Mouse (Mus musculus) midbrain, embryonic 10.5 days (tissue): Measurements from ENCODE around the gene Pacrg. TPM values are rescaled to one million over a fixed set of nuclear protein-coding genes. Genes with fewer than 3 reads are reported as not detected.

ENCODE experiments used
- DNase-seq: peaks from one replicate; pipeline ENCODE4 v3.0.0-alpha.2; 2017; ENCODE audit warnings: low spot score
- H3K27ac ChIP-seq: fragments of 300-500 bp; sonication (generic); replicated peaks from 2 replicates; pipeline ENCODE4 v1.5.1; 2016; ENCODE audit warnings: mild to moderate bottlenecking
- H3K27me3 ChIP-seq: fragments of 300-500 bp; sonication (generic); 2 replicates; pipeline ENCODE4 v1.6.1; 2016; ENCODE audit warnings: low read depth, mild to moderate bottlenecking; ENCODE audit not compliant: poor library complexity, severe bottlenecking
- H3K36me3 ChIP-seq: fragments of 300-500 bp; sonication (generic); 2 replicates; pipeline ENCODE4 v1.6.1; 2016; ENCODE audit warnings: mild to moderate bottlenecking, moderate library complexity
- H3K4me1 ChIP-seq: fragments of 300-500 bp; sonication (generic); 2 replicates; pipeline ENCODE4 v1.6.1; 2016
- H3K4me3 ChIP-seq: fragments of 300-500 bp; sonication (generic); 2 replicates; pipeline ENCODE4 v1.5.1; 2016; ENCODE audit warnings: mild to moderate bottlenecking, moderate library complexity
- H3K9me3 ChIP-seq: fragments of 300-500 bp; sonication (generic); replicated peaks from 2 replicates; pipeline ENCODE4 v1.6.1; 2016; ENCODE audit warnings: mild to moderate bottlenecking
- WGBS: fragments of 180-500 bp; shearing (Covaris S2); methylation state at CpG from one replicate; pipeline ENCODE4 v1.1.7; 2016; 5-methylcytosine and 5-hydroxymethylcytosine counted together
- polyA plus RNA-seq: library from polyadenylated mRNA; unstranded; fragments of >200 nt; fragmentation: Nextera tagmentation; extraction: Ambion mirVana; gene quantifications from 2 replicates; pipeline ENCODE4 v1.2.1, GENCODE M21; 2016

Gene Pacrg
- polyA plus RNA-seq, 1 experiment from 2014 or later, result 2.7 TPM

DNA sequence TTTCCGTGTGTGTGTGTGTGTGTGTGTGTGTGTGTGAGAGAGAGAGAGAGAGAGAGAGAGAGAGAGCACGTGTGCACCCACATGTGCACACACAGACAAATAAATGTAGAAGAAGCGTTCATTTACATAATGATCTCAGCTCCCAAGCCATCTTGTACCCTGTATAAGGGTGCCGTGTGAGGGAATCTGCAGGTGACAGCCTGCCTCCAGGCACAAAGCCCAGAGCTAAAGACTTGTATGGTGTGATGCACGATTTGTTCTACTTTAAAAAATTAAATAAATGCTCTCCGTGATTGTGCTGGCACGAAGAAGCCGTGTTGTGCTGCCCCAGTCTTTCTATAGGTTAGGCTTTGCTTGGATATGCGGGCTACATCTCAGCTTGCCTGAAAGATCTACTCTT lies 426.2 kb downstream of the Pacrg start:
- no peak for DNase-seq
- H3K9me3 ChIP-seq, result no peaks in the 10 kb centered on the region
- H3K27me3 ChIP-seq, result no peaks in the 10 kb centered on the region
- WGBS, result 93% methylated on average over 9 of the region's 9 CpGs
- no peak overlapping the region for H3K4me3 ChIP-seq
- peaks cover 14% of the 10 kb centered on the region for H3K4me1 ChIP-seq
- no peak overlapping the region for H3K27ac ChIP-seq
- H3K36me3 ChIP-seq, result no peaks in the 10 kb centered on the region

DNA sequence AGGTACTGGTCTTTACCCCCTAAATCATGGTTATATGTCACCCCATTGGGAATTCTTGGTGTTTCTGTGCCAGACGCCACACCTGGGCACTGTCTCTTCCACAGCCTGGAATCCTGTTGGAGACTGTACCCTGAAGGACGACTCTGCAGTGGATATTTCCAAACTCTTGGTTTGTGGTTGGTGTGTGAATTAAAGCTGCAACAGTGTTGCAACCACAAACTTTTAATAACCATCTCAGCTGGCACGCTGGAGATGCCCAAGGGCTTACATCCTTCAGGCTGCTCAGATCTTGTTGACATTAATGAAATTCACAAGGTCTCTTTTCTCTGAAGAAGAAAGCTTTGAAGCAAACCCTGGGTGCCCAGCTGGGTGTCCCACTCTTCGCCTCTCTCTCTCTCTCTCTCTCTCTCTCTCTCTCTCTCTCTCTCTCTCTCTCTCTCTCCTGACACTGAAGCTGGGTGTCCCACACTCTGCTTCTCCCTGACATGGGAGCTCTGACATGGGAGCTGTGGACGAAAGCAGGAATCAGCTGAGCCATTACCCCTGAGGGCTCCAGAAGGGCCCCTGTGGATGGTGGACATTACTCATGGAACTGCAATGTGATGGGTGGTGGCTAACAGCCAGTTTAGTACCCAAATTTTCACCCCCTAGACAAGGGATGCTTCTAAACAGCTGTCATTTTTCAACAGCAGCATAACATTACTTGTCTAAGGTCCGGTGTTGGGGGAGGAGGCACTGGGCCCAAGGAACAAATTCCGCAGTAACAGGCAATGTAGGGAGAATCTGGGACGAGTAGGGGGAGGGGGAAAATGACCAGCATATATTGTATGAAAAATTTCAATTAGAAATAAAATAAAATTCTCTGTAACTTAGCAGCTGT lies 429.3 kb downstream of the Pacrg start:
- Histone ChIP-seq H3K27ac (no peak overlapping the region), H3K4me3 (no peak overlapping the region), H3K4me1 (peaks cover 35% of the 10 kb centered on the region), H3K9me3 (no peaks in the 10 kb centered on the region), H3K36me3 (no peaks in the 10 kb centered on the region), H3K27me3 (no peaks in the 10 kb centered on the region)
- no peak for DNase-seq
- WGBS, result 78% methylated on average over 8 of the region's 8 CpGs

- DNase-seq, result no peak
- no peaks in the 10 kb centered on the region for H3K9me3 ChIP-seq
- H3K27ac ChIP-seq, result no peak overlapping the region
- H3K4me1 ChIP-seq, result peaks cover 41% of the 10 kb centered on the region
- 50% methylated on average over 4 of the region's 4 CpGs for WGBS
- no peaks in the 10 kb centered on the region for H3K36me3 ChIP-seq
- H3K27me3 ChIP-seq, result no peaks in the 10 kb centered on the region
- no peak overlapping the region for H3K4me3 ChIP-seq
Observed at GRCm38 (mm10) chr17:10408681-10409081, 431.4 kb downstream of the Pacrg start.

DNA sequence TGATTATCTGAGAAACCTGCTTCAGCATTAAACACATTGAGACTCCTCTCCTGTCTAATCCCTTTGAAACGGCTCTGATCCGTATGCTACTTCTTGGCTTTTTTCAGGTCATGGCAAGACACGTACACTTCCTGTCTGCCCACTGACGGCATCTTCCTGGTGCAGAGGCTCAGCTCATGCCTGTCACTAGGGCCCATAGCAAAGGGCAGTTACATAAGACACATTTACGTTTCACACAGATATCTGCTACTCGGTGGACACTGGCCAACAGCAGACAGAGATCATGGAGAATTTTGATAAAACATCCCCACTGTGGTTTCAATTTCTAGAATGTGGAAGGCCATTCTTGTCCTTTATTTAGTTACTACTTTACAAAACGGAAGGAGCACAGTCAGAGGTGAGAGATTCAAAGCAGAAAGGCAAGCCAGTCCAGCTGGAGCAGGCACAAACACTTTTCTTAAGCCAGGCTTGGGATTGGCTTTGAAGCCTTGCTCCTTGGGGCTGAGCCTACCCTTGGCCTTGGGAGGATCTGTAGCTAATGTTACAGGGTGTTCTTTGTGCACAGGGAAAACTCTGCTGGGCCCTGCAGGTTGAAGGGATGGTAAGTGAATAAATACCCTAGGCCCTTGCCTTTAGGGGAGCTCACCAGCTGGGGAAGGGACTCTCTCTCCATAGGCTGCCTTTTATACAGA lies 432.9 kb downstream of the Pacrg start:
- DNase-seq, result no peak
- Histone ChIP-seq H3K4me1 (peaks cover 41% of the 10 kb centered on the region), H3K27me3 (no peaks in the 10 kb centered on the region), H3K27ac (peak overlapping the region; percentile 80), H3K9me3 (no peaks in the 10 kb centered on the region), H3K36me3 (no peaks in the 10 kb centered on the region), H3K4me3 (no peak overlapping the region)
- WGBS, result 68% methylated on average over 7 of the region's 7 CpGs

DNA sequence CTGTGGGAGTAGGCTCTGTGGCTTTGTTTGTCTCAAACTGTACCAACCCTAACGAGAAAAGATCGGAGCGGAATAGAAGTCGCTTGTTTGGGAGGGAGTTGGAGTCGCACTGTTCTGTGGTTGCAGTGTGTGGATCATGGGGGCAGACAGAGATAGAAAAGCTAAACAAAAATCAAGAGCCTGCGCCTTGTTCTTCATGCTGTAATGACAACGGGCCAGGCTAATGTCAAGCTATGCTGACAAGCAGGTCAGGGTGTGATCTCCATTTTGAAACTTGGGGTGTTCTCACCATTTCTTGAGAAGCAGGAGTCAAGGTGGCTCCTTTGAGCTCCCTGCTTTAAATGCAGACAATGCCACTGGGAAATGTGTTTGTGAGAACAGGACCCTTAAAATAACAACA lies 433.8 kb downstream of the Pacrg start:
- peak overlapping the region; percentile 27 for H3K4me3 ChIP-seq
- no peaks in the 10 kb centered on the region for H3K9me3 ChIP-seq
- peak overlapping the region; percentile 80 for H3K27ac ChIP-seq
- peaks cover 41% of the 10 kb centered on the region for H3K4me1 ChIP-seq
- 56% methylated on average over 7 of the region's 7 CpGs for WGBS
- no peaks in the 10 kb centered on the region for H3K36me3 ChIP-seq
- no peaks in the 10 kb centered on the region for H3K27me3 ChIP-seq
- no peak for DNase-seq

- 18% methylated on average over 7 of the region's 7 CpGs for WGBS
- Histone ChIP-seq H3K36me3 (no peaks in the 10 kb centered on the region), H3K27ac (peak overlapping the region; percentile 80), H3K4me1 (peaks cover 43% of the 10 kb centered on the region), H3K4me3 (peak overlapping the region; percentile 27), H3K27me3 (no peaks in the 10 kb centered on the region), H3K9me3 (no peaks in the 10 kb centered on the region)
- no peak for DNase-seq
Observed at GRCm38 (mm10) chr17:10405906-10406305, 434.2 kb downstream of the Pacrg start.

- WGBS, result 93% methylated on average over 11 of the region's 11 CpGs
- H3K9me3 ChIP-seq, result no peaks in the 10 kb centered on the region
- H3K27me3 ChIP-seq, result no peaks in the 10 kb centered on the region
- H3K27ac ChIP-seq, result no peak overlapping the region; the same call in 1 of the 2 replicates
- H3K4me3 ChIP-seq, result no peak overlapping the region
- H3K36me3 ChIP-seq, result no peaks in the 10 kb centered on the region
- DNase-seq, result no peak
- peaks cover 60% of the 10 kb centered on the region for H3K4me1 ChIP-seq
Observed at GRCm38 (mm10) chr17:10403186-10403585, 436.9 kb downstream of the Pacrg start.

DNA sequence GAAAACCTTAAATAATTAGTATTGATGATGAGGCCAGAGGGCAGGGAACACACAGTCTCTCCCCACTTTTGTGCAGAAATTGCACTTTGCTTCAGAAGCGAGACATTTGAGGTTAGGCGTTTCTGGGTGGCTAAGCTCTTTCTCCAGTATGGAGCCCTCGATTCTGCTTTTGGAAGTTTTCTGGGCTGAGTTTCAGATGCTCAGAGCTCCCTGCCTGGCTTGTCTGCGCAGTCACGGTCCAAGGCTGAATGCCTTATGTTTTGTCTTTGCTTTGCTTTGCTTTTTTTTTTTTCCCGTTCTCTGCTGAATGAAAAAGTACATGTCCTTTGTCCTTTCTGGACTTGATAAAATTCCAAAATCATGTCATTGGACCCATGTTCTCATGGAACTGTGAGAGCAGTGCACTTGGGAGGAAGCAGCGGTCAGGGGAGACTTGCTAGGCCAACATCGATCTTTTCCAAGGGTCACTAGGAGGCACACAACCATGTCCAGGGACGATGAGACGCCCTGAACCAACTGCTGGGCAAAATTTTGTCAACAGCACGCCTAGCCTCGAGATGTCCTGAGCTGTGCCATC lies 438.0 kb downstream of the Pacrg start:
- Histone ChIP-seq H3K27ac (no peak overlapping the region), H3K4me1 (peaks cover 60% of the 10 kb centered on the region), H3K9me3 (no peaks in the 10 kb centered on the region), H3K36me3 (no peaks in the 10 kb centered on the region), H3K27me3 (no peaks in the 10 kb centered on the region), H3K4me3 (no peak overlapping the region)
- no peak for DNase-seq
- 91% methylated on average over 12 of the region's 12 CpGs for WGBS

DNA sequence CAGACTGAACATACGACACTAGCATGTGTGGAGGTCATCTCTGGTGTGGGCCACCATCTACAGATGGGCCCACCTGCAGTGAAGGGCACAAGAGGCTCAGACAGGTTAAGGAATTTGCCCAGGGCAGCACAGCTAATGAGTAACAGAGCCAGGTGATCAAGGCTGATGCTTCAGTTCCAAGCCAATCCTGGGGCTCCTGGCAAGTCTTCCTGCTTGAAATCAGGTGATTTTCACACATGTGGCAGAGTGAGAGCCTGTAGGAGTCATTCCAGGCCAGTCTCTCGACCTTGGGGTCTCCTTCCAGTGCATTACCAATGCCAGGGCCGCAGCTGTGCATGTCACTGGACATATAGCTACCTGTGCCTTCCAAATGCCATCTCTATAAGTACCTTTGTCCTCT lies 438.6 kb downstream of the Pacrg start:
- Histone ChIP-seq H3K27me3 (no peaks in the 10 kb centered on the region), H3K4me1 (peaks cover 58% of the 10 kb centered on the region), H3K9me3 (no peaks in the 10 kb centered on the region), H3K4me3 (no peak overlapping the region), H3K27ac (peak overlapping the region; percentile 65; the same call in 1 of the 2 replicates), H3K36me3 (no peaks in the 10 kb centered on the region)
- 83% methylated on average over 3 of the region's 3 CpGs for WGBS
- no peak for DNase-seq

GRCm38 (mm10) chr17:10399706-10400105 lies 440.4 kb downstream of the Pacrg start:
- no peak for DNase-seq
- Histone ChIP-seq H3K4me3 (no peak overlapping the region), H3K27ac (peak overlapping the region; percentile 52; the same call in 1 of the 2 replicates), H3K4me1 (peaks cover 53% of the 10 kb centered on the region), H3K9me3 (no peaks in the 10 kb centered on the region), H3K36me3 (no peaks in the 10 kb centered on the region), H3K27me3 (no peaks in the 10 kb centered on the region)
- WGBS, result 78% methylated on average over 10 of the region's 10 CpGs

GRCm38 (mm10) chr17:10398871-10399270 lies 441.2 kb downstream of the Pacrg start:
- no peak overlapping the region for H3K4me3 ChIP-seq
- 80% methylated on average over 5 of the region's 5 CpGs for WGBS
- no peaks in the 10 kb centered on the region for H3K9me3 ChIP-seq
- DNase-seq, result no peak
- no peaks in the 10 kb centered on the region for H3K27me3 ChIP-seq
- H3K27ac ChIP-seq, result peak overlapping the region; percentile 52; the same call in 1 of the 2 replicates
- H3K4me1 ChIP-seq, result peaks cover 62% of the 10 kb centered on the region
- H3K36me3 ChIP-seq, result no peaks in the 10 kb centered on the region

- WGBS, result 86% methylated on average over 10 of the region's 10 CpGs
- peaks cover 66% of the 10 kb centered on the region for H3K4me1 ChIP-seq
- H3K27ac ChIP-seq, result no peak overlapping the region
- H3K27me3 ChIP-seq, result no peaks in the 10 kb centered on the region
- H3K9me3 ChIP-seq, result no peaks in the 10 kb centered on the region
- no peak for DNase-seq
- H3K4me3 ChIP-seq, result no peak overlapping the region
- no peaks in the 10 kb centered on the region for H3K36me3 ChIP-seq
Observed at GRCm38 (mm10) chr17:10397924-10398627, 442.0 kb downstream of the Pacrg start.
